Mouse (Mus musculus): ENCODE measurements at regions not wholly inside any gene's neighbourhood (a gene's known extent, or its start where the extent isn't known, plus 50 kb on each side); places are given as distances from the start of the nearest gene placed in this dataset.

DNA sequence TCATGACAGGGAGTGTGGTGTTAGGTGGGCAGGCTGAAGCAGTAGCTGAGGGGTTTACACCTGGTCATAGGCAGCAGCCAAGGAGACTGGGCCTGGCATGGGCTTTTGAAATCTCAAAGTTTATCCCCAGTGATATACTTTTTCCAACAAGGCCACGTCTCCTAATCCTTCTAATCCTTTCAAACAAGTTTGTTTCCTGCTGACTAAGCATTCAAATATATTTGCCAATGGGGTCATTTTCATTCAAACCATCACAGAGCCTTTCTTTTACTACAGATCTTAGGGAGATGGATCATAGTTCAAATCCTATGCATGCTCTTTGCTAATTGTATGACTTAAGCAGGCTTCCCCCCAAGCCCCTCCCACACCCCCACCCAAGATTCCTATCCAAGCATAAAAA lies 93.0 kb upstream of the Eef1e1 start:
- no peak for DNase-seq

DNA sequence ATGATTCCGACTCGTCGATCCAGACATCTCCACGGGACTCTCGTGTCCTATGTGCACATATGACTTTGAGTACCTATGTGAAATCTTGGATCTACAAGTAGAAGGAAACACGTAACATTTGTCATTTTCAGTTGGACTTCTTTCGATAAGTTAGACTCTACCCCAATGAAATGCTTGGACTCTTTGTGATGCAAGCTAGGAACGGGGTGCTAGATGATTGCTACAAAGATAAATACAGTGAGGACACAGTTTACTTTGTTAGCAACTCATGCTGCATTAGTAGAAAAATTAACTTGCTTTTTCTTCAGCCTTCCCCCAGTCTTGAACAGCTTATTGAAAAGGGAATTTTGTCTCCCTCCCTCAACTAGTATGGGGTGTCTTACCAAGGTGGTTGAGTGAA lies 81.2 kb upstream of the Eef1e1 start:
- DNase-seq = no peak

DNA sequence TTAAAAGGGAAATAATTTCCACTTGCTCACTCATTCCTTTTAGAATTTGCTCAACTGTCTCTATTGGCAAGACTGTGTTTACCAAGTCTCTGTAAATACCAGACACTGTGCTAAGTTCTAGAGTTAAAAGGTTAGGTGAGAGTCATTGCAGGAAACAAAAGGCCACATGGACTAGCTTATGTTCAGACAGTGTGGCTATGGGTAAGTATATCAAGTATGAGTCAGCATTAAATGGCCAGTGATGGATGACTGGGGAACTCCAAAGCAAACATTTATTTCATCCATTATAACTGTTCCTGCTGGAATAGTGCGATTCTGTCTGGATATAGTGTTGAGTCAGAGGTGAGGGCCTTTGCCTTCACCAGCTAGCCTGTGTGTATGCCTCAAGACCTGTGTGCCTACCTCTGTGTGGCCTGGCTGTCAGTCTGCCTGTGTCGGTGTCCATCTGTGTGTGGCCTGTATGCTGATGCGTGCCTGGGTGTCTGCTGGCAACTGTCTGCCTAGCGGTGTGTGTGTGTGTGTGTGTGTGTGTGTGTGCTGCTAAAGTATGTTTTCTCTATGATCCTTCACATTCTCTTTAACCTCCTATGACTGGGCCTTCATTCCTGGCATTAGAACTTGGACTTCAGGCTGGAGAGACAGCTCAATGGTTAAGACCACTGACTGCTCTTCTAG lies 77.6 kb upstream of the Eef1e1 start:
- DNase-seq = no peak

DNA sequence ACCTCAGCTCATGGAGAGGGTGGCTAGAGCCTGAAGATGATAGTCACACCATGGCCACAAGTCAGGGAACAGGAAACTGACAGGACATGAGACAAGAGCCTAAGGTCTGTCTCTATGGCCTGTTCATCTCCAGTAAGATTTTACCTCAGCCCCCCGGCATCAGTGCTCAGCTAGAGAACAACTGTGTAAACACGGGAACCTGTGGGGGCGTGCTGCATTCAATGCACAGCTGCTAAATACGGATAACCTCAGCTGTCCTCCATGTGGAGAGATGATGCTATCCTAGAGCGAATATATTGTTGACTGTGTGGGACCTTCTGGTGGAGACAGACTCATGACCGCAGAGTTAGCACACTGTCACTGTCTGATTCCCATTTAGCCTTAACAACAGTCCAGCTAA lies 76.4 kb upstream of the Eef1e1 start:
- DNase-seq = no peak

DNA sequence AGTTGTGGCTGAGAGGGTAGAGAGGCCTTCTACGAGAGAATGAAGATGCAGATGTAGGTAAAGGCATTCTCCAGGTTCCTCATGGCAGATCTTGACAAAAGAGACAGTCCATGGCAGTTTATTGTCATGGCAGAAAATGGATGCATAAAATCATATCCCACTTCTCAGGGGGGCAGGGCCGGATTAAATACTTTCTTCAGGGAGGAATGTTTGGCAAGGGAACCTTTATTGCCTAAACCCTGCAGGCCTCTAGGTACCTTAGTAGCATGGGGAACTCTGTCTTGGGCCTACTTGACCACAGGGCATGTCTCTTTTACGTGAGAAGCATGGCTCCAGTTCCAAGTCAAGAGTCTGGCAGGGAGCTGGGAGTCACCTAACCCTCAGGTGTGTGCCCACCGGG lies 74.4 kb upstream of the Eef1e1 start:
- no peak for DNase-seq

DNA sequence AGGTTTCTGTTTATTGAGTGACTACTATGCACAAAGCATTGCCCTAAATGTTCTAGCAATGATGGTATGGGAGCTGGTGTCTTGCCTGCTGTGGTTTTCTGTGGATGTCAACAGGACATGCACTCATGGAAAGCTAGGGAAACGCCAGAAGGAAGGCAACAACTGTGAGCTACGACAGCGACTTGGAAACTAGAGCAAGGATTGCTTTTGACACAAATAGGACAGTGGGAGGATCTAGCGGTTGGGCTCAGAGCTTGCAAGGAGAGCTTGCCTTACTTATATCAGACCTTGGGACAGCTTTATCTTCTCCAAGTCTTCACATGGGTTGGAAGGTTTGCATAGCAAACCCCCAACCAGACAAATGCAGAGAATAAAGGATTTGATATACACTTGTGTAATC lies 66.6 kb upstream of the Eef1e1 start:
- DNase-seq = no peak

DNA sequence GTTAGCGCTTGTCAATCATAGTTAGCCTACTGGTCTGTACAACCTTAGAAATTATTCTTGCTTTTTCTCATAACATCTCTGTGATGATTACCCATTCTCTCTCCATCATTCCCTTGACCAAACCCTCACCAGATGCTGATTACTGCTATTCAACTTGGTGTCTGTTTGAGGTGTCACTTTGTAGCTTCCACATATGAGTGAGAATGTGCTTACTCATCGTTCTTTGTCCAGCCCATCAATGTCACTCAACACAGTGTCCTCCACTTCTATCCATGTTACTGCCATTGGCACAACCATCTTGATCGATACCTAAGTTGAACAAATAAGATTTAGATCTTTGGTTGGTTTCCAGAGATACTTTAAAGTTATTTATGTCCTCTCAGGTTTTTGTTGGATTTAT lies 62.3 kb upstream of the Eef1e1 start:
- DNase-seq = no peak

DNA sequence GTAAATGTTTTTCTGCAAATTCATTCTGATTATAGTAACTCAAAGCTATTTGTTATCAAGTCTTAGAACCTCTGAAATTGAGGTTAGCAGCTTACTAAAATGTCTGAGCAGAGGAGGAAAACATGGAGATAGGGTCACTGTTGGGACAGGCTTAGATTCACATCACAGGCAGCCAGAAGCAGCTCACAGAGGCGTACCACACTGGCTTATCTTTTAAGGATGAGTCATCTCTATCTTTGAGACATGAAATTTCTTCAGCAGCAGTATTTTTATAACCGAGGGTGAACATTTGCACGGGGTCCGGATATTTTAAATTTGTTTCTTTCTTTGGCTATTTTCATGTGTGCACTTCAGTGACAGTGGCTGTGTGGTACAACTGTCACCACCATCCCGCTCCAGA lies 56.0 kb upstream of the Eef1e1 start:
- no peak for DNase-seq
